Mouse (Mus musculus) left cerebral cortex, postnatal 10 days (tissue): ENCODE measurements around the gene Vma21-ps. TPM values are rescaled to one million over a fixed set of nuclear protein-coding genes. Genes with fewer than 3 reads are reported as not detected.
"Not testable (repeated sequence)": the region's sequence is repeated elsewhere in the genome, so short reads cannot be mapped to it uniquely, and the experiment has no call there.

ENCODE experiments used
- DNase-seq, 2 experiments: peaks; one replicate each; pipeline ENCODE4 v3.0.0; 2021 to 2022; ENCODE audit warnings: low spot score in 2 of 2, mixed read lengths in 1 of 2; ENCODE audit errors: extremely low spot score in 1 of 2
- intact Hi-C: fragments of 180-260 bp; cut with DNase I; formaldehyde crosslinking; loops from one replicate; pipeline ENCODE4 v1.15.1; 2025
- total RNA-seq, 2 experiments: library from RNA; stranded (reverse); gene quantifications; 2 replicates each; pipeline ENCODE4 v1.2.3; 2021

Vma21-ps gene
- not detected for total RNA-seq

DNA sequence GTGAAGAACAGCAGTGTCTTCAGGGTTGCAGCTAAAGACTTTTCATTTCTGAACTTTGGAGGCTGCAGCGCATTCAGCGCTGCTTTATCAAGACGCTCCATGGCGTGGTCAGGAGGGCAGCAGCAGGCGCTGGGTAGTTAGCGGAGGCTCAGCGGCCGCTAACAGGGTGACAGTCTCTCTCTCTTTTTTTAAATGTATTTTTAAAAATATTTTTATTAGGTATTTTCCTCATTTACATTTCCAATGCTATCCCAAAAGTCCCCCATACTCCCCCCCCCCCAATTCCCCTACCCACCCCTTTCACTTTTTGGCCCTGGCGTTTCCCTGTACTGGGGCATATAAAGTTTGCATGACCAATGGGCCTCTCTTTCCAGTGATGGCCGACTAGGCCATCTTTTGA, at the start of gene Vma21-ps:
Gene Vma21-ps, minus strand, starts transcription at position 101 of the 400 bp plus-strand sequence.
- not testable (repeated sequence) for DNase-seq

DNA sequence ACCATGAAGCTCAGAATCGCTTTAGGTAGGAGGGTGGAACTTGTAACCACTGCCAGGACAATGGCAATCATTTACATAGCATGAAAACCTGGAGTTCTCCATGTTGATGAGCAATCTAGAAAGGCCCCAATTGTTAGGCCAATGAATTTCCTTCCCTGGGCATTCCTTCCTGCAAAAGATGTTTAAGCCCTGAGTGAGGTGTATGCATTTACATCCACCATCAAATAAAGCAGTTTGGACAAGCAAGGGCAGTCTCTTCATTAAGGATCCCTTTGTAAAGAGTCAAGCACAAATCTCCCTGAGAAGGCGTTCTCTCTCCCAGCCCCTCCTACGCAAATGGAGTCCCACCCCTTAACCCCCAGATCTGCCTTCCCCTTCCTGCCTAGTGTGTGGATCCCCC, 46.0 kb upstream of the Vma21-ps start:
- intact Hi-C loops = no loop called here
- no peak for DNase-seq

More for the DNA sequence above, at the start of gene Vma21-ps:
- intact Hi-C loops = not testable (repeated sequence)

DNA sequence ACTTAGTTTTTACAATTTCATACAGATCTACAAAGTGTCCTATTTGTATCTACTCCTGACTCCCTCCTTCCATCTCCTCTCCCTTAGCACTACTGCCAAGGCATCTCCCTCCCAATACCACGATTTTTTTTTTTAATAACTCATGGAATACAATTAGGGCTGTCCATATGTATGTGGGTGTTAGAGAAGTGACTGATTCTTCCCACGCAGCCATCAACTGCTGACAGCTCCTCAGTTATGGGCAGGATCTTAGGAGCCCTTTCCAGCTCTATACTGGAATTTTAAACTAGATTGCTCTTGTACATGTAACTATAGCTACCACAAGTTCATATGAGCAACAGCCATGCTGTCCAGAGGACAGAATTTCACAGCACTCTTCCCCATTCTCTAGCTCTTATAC, 33.6 kb upstream of the Vma21-ps start:
- DNase-seq = no peak
- intact Hi-C loops = no loop called here

DNA sequence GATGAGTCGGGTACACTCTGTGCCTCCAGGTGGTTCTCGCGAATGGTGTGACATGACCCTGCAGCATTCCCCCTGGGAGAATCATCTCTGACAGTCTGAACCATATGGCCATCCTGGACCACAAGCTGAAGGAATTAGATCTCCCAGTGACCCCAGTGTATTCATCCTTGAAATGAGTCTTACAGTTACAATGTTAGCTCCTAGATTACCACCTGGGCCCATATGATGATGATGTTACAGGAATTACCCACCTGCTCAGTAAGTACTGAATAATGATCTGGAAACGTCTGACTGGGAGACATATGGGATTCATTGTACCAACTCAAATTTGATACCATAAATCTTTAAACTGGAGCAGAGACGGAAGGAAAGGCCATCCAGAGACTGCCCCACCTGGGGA, 29.4 kb upstream of the Vma21-ps start:
- DNase-seq = no peak
- intact Hi-C loops = no loop called here

DNA sequence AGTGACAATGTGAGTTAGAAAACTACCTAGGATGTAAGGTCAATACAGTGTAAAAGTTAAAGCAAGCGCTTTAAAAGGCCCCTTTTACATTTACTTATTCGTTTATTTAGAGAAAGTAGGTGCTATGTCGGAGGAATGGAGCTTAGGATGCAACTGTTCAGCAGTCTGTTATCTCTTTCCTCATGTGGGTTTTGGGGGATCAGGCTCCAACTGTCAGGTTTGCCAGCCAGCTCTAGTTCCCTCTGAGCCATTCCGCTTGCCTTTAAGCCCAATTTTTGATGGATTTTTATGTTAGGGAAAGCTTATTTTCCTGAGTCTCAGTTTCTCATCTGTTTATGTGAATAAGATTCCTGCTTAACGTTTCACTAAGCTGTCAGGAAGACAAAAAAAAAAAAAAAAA, 22.3 kb upstream of the Vma21-ps start:
- no peak for DNase-seq
- intact Hi-C loops = no loop called here

DNA sequence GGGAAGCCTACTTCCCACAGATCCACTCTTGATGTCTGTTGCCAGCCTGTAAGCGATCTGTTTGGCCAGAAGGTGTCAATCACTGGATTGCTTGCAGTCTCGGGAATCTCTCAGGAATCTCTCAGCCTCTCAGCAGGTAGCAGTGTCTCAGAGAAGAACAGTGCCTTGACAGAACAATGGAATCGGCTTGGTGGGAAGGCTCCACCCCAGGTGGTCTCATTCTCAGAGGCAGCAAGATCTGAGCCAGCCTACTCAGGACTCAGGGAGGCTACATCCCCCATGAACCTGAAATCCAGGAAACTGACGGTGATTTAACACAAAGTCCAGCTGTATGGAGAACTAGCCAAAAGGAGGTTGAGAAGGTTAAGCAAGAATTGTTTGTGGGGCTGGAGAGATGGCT, 20.5 kb upstream of the Vma21-ps start:
- intact Hi-C loops = no loop called here
- DNase-seq = no peak

DNA sequence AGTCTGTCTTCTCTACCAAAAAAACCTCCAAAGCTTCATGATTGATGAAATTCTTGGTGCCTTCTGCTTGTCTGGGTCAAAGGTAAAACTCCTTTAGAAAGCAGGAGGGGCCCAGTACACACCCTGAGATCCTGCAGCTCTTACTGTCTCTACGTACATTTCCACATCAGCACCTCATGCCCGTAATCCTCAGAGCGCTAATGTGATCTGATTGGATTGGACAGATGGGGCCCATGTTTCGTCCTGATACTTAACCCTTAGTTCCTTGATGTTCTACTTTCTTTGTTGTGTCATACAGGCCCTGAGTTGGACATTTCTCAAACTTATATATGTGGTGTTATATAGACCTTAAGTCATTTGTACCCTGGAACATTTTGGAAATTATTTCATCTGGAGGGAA, 9.6 kb downstream of the Vma21-ps start:
- intact Hi-C loops = no loop called here
- DNase-seq = no peak

DNA sequence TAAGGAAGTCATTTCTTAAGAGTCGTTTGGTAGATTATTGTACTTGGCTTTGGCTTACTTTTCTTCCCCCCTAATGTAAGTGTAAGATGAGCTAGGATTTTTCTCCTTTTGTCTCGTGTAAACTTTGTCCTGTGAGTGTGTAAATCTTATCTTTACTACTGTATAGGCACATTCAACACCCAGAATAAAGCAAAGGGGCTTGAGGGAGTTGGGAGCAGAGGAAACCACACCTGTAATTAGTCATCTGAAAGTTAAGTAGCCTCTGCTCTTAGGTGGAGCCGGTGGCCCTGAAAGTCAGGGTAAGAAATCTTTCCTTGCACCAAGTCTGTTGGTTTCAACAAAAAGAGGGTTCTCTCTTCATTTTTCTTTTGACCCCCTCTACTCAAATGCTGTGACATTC, 23.6 kb downstream of the Vma21-ps start:
- DNase-seq = no peak
- intact Hi-C loops = no loop called here

DNA sequence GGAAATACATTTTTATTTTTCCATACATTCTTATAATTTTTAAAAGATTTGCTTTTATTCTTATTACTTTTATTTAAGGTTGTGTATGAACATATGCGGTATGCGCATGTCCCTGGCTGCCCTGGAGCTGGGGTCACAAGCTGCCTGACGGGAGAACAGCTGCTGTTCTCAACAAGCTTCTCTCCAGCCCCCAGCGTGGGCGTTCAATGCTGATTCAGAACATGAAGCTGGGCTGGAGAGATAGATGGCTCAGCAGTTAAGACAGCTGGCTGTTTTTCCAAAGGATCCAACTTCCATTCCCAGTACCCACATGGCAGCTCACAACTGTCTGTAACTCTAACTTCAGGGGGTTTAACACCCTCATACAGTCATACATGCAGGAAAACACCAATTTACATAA, 35.7 kb downstream of the Vma21-ps start:
- peak; percentile 19 to 67 for DNase-seq
- intact Hi-C loops = no loop called here

DNA sequence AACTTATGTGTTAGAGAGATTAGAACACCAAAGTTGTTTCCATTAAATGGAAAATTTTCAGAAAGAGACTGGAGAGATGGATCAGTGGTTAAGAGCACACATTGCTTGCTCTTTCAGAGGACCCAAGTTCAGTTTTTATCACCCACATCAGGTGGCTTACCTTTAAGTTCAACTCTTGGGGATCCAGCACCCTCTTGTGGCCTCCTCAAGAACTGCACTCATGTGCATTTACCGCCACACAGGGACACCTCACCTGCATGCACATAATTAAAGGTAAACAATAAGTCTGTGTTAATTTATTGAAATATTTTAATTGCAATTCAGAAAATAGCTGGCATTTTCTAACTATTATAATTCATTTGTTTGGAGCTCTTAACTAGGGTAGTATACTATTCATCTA, 37.3 kb downstream of the Vma21-ps start:
- intact Hi-C loops = no loop called here
- no peak for DNase-seq

Other genes starting within 250 kb of the Vma21-ps start
- 1 to 10 TPM; 7.1 to 8.6 TPM for gene Smc2, start 58.0 kb downstream of the Vma21-ps start, total RNA-seq
- gene Toporsl, start 99.0 kb upstream of the Vma21-ps start, total RNA-seq = not detected